In genomic region chr4:68573333-68573732, GRCm38 (mm10) we compare ENCODE assay signal across 17 mouse cellular contexts.
"Had no signal": no experiment of that assay in that cellular context is flagged by ENCODE, and none has a peak within 500 bp of the region (broad histone marks: within the 10 kb centered on the region; RNA-seq: fewer than 3 reads in every experiment).

No protein-coding gene starts in this region.

- ATAC-seq: inflammation-experienced regulatory T-cells, adult 6 months; intestine, embryonic 16.5 days; liver, postnatal 0 days had no signal

- DNase-seq: kidney, adult 18-20 months; kidney, adult 9 months; kidney, postnatal 14 days; kidney, postnatal 4 days; liver, postnatal 0 days; midbrain, embryonic 14.5 days; right cerebral cortex, adult 18-20 months; right cerebral cortex, postnatal 14 days; right cerebral cortex, postnatal 4 days; thymus, adult 2 months; thymus, postnatal 14 days; thymus, postnatal 4 days had no signal

- H3K4me2 ChIP-seq: midbrain, embryonic 11.5 days had no signal

- H3K27ac ChIP-seq: liver, embryonic 14.5 days; stomach, postnatal 0 days had no signal

- H3K9ac ChIP-seq: liver, embryonic 14.5 days; liver, postnatal 0 days had no signal
